Mouse (Mus musculus): ENCODE data around the gene Prmt7.

DNA sequence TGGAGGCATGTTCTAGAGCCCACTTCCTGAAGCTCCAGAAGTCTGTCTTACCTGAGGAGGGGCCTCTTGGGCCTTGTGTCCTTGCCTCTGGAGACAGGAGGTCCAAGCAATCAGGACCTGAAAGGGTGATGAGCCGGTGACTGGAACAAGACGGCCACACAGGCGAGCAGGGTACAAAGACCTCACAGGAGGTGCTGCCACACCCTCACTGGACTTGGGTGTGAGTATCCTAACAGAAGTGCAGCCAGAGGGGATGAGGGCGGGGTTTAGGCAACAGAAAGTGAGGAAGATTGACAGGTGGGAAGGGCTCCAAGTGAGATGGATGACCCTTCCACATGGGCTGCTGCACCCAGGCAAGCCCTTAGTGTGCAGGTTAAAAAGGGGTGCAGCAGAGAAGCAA is 70.1 kb downstream of the Prmt7 start:
- TF ChIP-seq CTCF (IDR thresholded peaks at IDR 0.05; ENCODE audit: low read depth, low read length) (no peak), POLR2A (IDR thresholded peaks at IDR 0.05; ENCODE audit: extremely low read depth, insufficient read depth, low read length) (no peak)
